In the genomic region with DNA sequence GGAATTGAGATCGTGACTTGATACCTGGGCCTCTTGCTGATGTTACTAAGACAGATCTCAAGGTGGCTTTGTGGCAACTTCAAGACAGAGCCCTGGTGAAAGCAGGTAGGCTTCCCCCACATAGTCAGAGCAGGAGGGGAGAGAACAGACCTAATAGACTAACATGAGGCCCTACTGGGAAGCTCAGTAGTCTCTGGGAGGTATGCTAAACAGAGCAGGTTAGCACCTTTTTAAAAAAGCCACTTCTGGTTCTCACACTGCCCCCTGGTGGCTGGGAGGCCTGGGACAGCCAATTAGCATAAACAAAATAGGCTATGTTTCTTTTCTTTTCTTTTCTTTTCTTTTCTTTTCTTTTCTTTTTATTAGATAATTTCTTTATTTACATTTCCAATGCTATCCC, we compare ENCODE assay signal across 8 mouse cellular contexts. TPM values are rescaled to one million over a fixed set of nuclear protein-coding genes. Genes with fewer than 3 reads are reported as not detected.
DNase-seq lines count a peak whose midpoint lies in the region; ATAC-seq and TF ChIP-seq lines count a peak whose summit lies in the region.

No protein-coding gene starts in this region.

- no peaks in the 10 kb centered on the region for H3K9me3 ChIP-seq in heart, postnatal 0 days (replicated peaks; ENCODE audit: control insufficient read depth, low read length)

- H3K27ac ChIP-seq in heart, postnatal 0 days (ENCODE audit: low read depth), result peak overlapping the region; percentile 78
- no peak overlapping the region for H3K27ac ChIP-seq in bone marrow, adult 2 months (ENCODE audit: control insufficient read depth, insufficient read depth, low read depth, low read length, poor library complexity)

- H3K9ac ChIP-seq in heart, postnatal 0 days (replicated peaks; ENCODE audit: low read depth, low read length), result no peak overlapping the region

- no peak for TF ChIP-seq POLR2A in bone marrow, adult 2 months (IDR thresholded peaks at IDR 0.05; ENCODE audit: borderline replicate concordance, control insufficient read depth, low read depth, low read length)

- TF ChIP-seq EP300 in heart, postnatal 0 days (IDR thresholded peaks at IDR 0.05; ENCODE audit: low read depth), result no peak

- H3K27me3 ChIP-seq in heart, postnatal 0 days (ENCODE audit: control insufficient read depth, insufficient read depth, low read length), result no peaks in the 10 kb centered on the region

- no peak for DNase-seq in heart, postnatal 0 days (ENCODE audit: low spot score)
- DNase-seq in heart, postnatal 25 days (ENCODE audit: low spot score), result no peak
- DNase-seq in CD4-positive, CD25-positive, alpha-beta regulatory T cell, adult 2 months (ENCODE audit: low read depth, low spot score), result peak; percentile 82
- DNase-seq in Muller cell, postnatal 12 days (ENCODE audit: inconsistent ontology term), result no peak
- no peak for DNase-seq in gastrocnemius, postnatal 4 days (ENCODE audit: low spot score in 2 of 2)
- no peak for DNase-seq in left cerebral cortex, postnatal 25 days (ENCODE audit: low spot score in 2 of 2)

- ATAC-seq in heart, postnatal 0 days (ENCODE audit: insufficient read depth, low read depth), result no peak
- peak; percentile 64; the same call in 1 of the 2 replicates for ATAC-seq in monocyte, adult 5-6 weeks (replicated peaks; ENCODE audit: insufficient number of reproducible peaks, low FRiP score, low TSS enrichment, poor library complexity, severe bottlenecking)

- H3K4me3 ChIP-seq in heart, postnatal 0 days (ENCODE audit: low read depth, low read length), result no peak overlapping the region
- no peak overlapping the region for H3K4me3 ChIP-seq in bone marrow, adult 2 months (replicated peaks; ENCODE audit: control insufficient read depth, low read depth, low read length)

- intact Hi-C loops in heart, postnatal 25 days (cut with DNase I), result loop anchor here (1.0 kb wide), 1 partner anchor 162 kb away; no protein-coding TSS in a partner anchor
- intact Hi-C loops in left cerebral cortex, postnatal 25 days (cut with DNase I), result no loop called here

- WGBS in heart, postnatal 0 days, result 52% methylated on average over 1 of the region's 1 CpGs
- WGBS in bone marrow, adult 2 months, result 92% methylated on average over 1 of the region's 1 CpGs

- H3K36me3 ChIP-seq in heart, postnatal 0 days (replicated peaks; ENCODE audit: control insufficient read depth, insufficient read depth, low read length), result no peaks in the 10 kb centered on the region

- peak; percentile 48 for TF ChIP-seq CTCF in heart, postnatal 0 days (IDR thresholded peaks at IDR 0.05; ENCODE audit: low read depth)
- peak; percentile 73 for TF ChIP-seq CTCF in bone marrow, adult 2 months (IDR thresholded peaks at IDR 0.05; ENCODE audit: control insufficient read depth, insufficient read depth, low read length)

- peaks cover 37% of the 10 kb centered on the region for H3K4me1 ChIP-seq in heart, postnatal 0 days (ENCODE audit: control insufficient read depth, insufficient read depth)
- H3K4me1 ChIP-seq in bone marrow, adult 2 months (ENCODE audit: control insufficient read depth, insufficient read depth, low read length), result no peaks in the 10 kb centered on the region

- H3K4me2 ChIP-seq in heart, postnatal 0 days (ENCODE audit: low read depth, low read length), result no peak overlapping the region

RNA-seq across cellular contexts. Expression of gene Ksr1, which starts 46.0 kb away (rescaled TPM):
- 7.7 and 15.2 TPM in 2 replicates for total RNA-seq in heart, postnatal 0 days (2014; rRNA removed; ENCODE audit: low replicate concordance)
- 1.3 and 1.5 TPM in 2 replicates for polyA plus RNA-seq in heart, postnatal 0 days (2015; fragmentation: Nextera tagmentation; extraction: Ambion mirVana)
- total RNA-seq in heart, postnatal 25 days (2021), result 1 to 10 TPM; 7.3 TPM
- polyA plus RNA-seq in bone marrow, adult 2 months (2011; ENCODE audit: insufficient read depth, insufficient read length, low replicate concordance, missing spikeins), result 6.4 and 18.2 TPM in 2 replicates
- total RNA-seq in monocyte, adult 5-6 weeks (2017), result 5.3 to 11.9 TPM (median 6.9 TPM) in 3 replicates
- total RNA-seq in gastrocnemius, postnatal 4 days (2021), result 100 to 1,000 TPM; 120 to 144 TPM
- 10 to 100 TPM; 55.2 to 60.6 TPM for total RNA-seq in left cerebral cortex, postnatal 25 days (2021)
